Mouse (Mus musculus): ENCODE measurements at regions not wholly inside any gene's neighbourhood (a gene's known extent, or its start where the extent isn't known, plus 50 kb on each side); places are given as distances from the start of the nearest gene placed in this dataset.

DNA sequence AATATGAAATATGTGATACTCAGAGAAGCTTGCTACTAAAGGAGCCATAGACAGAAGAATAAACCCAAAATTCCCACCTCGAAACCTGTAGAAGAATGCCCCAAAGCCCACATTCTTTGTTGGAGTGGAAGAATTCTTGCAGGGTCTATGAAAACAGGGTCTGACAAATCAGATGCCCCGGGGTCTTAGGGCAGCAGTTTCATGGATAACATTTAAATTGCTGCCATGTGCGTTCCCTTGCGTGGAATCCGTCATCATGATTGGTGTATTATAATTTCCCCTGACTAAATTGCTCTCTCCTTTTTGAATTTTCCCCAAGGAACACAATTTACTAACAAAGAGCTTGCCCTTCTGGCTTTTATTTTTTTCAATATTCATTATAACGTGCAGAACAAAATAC, 99.6 kb upstream of the Lrig3 start:
- TF ChIP-seq POLR2A (IDR thresholded peaks at IDR 0.05; ENCODE audit: low read depth, low read length) (no peak), CTCF (IDR thresholded peaks at IDR 0.05; ENCODE audit: borderline replicate concordance, insufficient read depth, low read length) (no peak)

All from embryonic fibroblast, embryonic 13.5 days (primary cell).